Mouse (Mus musculus): ENCODE measurements at regions not wholly inside any gene's neighbourhood (a gene's known extent, or its start where the extent isn't known, plus 50 kb on each side); places are given as distances from the start of the nearest gene placed in this dataset.

DNA sequence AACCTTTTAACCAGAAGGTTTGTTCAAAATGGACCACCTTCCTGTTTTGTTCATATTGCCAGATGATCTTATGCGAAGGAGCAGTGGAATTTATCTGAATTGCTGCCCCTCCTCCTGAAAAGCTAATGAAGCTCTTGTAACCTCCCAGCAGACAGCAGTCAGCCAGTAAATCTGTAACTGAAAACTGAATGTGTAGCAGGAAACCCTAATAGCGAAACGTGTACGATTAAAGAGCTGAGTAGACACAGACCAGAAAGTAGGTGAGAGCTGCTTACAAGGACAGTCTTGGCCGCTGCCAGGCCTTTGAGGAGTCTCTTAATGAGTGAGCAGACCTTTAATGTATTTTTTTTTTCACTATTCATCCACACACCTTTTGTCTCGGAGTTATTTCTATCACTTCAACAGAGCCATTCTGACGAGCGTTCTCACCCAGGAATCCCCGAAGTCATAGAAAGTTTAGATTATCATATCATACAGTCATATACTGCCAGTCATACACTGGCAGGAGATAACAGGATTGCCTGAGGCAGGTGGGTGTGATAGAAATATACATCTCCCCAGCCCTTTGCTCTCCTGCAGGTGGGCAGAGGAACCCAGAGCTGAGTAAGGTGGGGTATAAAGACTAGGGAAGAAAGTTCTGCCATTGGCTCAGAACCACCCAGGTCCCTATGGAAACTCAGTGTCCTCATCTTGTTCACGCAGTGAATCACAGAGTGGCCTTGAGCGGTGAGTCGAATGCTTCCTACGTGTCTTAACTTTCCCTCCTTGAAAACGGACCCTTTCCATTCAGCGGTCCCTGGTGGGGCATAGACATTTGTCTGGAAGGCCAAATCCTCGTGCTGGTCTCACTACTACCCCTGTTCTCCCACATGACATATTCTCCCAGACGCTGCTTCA is 72.4 kb upstream of the Prep start:
- DNase-seq (ENCODE audit: extremely low spot score in 1 of 2, low spot score in 2 of 2), result no peak
- Histone ChIP-seq H3K27ac (no peak overlapping the region), H3K4me3 (no peak overlapping the region)
- intact Hi-C loops (cut with DNase I), result loop anchor here (5.0 kb wide), 1 partner anchor 122 kb away; no protein-coding TSS in a partner anchor
- no peak for TF ChIP-seq CTCF (IDR thresholded peaks at IDR 0.05)

DNA sequence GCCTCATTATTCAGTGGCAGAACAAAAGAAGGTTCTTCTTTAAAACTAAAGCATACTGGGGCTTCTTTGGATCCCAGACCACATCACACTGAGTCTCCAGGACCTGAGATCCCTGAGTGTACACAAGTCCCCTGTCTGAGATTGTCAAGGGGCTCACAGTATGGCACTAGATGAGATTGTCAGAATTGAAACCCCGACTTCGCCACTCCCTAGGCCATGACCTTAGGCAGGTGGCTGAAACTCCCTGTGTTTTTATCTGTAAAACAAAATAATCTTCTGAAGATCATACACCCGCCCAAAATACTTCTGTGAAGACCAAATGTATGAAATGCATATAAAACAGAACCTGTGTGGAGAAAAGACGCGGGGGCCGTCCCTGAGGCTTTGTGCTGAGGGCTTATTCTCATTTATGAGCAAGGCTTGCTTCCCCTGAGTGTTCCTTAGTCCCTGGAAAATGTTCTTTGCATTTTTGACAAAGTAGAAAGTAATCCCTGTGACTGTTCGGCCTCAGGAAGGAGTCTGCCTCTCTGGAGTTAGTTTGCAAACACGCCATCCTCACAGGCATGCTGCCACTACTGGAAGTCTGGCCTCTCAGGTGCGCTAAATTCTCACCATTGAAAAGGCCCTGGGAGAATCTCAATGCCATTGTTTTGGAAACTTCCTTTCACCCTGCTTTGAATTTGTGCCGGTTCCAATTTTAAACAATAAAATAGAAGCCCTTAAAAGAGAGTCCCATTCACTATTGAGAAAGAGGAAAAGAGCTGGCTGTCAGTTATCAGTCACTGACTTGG is 73.3 kb upstream of the Prep start:
- no peak for TF ChIP-seq CTCF (IDR thresholded peaks at IDR 0.05)
- intact Hi-C loops (cut with DNase I), result no loop called here
- DNase-seq (ENCODE audit: extremely low spot score in 1 of 2, low spot score in 2 of 2), result no peak
- Histone ChIP-seq H3K4me3 (no peak overlapping the region), H3K27ac (no peak overlapping the region)

DNA sequence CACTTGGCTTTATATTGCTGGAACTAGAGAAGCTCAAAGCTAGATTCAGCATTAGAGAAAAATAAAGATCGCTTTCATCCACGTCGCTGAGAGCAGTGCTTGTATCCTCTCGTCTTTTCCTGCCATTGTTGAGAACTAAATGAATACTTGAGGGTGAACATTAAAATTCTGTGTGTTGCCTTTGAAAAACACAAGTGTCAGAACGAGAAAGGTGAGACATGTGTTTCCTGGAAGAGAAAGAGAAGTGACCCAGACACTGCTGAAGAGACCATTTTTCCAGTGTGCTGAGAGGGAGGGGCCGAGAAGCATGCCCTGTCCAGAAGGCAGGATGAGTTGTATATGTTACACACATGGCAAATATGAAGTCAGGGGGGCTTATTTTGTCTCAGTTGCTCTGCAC is 77.5 kb upstream of the Prep start:
- Histone ChIP-seq H3K27ac (no peak overlapping the region), H3K4me3 (no peak overlapping the region)
- no peak for TF ChIP-seq CTCF (IDR thresholded peaks at IDR 0.05)
- DNase-seq (ENCODE audit: extremely low spot score in 1 of 2, low spot score in 2 of 2), result no peak
- intact Hi-C loops (cut with DNase I), result no loop called here

DNA sequence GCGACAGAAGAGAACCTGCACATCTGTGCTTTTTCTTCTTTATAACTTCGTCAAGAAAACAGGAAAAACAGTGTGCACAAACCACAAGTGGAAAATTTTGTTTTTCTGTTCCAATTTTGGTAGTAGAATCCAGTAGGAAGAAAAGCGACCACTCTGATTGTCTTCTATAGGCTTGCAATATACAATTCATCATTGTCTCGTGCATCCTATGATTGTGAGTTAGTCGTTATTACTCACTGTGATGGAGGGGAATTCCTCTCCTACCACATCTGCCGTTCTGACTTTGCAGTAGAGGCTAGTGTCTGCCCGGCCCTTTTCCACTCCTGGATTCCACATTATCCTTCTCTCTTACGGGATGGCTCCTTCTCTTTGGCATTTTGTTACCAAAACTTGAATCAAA is 78.2 kb upstream of the Prep start:
- intact Hi-C loops (cut with DNase I), result no loop called here
- Histone ChIP-seq H3K27ac (no peak overlapping the region), H3K4me3 (no peak overlapping the region)
- DNase-seq (ENCODE audit: extremely low spot score in 1 of 2, low spot score in 2 of 2), result no peak
- no peak for TF ChIP-seq CTCF (IDR thresholded peaks at IDR 0.05)

DNA sequence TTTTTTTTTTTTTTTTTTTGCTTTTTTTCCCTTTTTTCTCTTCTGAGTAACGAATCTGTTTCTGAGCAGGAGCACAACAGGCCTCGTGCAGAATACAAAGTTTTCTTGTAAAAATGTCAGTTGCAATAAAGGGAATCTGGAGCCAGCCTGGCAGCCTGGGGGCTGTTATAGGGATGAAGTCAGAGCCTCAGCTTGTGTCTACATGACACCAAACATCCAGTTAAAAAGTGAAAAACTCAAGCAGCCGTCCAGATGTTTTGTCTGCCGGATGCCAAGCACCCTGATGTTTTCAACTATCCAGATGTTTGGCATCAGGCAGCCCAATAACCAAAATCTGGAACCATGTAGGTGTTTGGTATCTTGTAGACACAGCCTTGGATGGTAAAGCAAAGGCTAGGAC is 79.4 kb upstream of the Prep start:
- Histone ChIP-seq H3K27ac (no peak overlapping the region), H3K4me3 (no peak overlapping the region)
- TF ChIP-seq CTCF (IDR thresholded peaks at IDR 0.05), result no peak
- DNase-seq (ENCODE audit: extremely low spot score in 1 of 2, low spot score in 2 of 2), result no peak
- intact Hi-C loops (cut with DNase I), result no loop called here

DNA sequence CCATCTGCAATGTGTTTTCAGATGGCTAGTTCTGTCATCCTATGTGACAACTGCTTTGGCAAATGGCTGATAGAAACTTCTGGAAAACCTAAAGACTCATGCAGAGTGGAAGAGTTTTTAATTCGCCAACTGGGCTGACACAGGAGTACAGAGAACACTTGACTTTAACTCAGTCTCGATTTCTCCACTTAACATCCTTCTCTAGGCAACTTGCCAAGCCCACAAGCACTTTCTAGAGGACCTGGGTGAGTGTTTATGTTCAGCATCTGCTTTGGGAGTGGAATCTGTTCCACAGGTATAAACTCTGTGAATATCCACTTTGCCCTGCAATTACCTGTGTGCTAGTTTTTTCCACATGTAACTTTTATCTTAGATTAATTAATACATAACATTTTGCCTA is 85.1 kb upstream of the Prep start:
- Histone ChIP-seq H3K27ac (no peak overlapping the region), H3K4me3 (no peak overlapping the region)
- intact Hi-C loops (cut with DNase I), result no loop called here
- no peak for TF ChIP-seq CTCF (IDR thresholded peaks at IDR 0.05)
- no peak for DNase-seq (ENCODE audit: extremely low spot score in 1 of 2, low spot score in 2 of 2)

DNA sequence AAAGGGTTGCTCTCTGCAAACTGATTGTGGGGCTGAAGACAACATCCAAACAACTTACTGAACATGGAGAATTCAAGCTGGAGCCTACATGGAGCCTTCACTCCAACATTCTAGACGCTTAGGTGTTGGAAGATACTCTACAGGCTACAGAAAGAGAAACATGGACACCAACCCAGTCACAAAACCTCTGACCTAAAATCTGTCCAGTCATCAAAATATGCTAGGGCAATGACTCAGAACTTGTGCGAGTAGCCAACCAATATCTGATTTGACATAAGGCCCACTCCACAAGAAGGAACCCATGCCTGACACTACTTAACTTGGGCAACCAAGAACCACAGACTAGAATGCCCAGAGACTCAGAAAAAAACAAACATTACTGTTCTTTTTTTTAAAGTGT is 90.2 kb upstream of the Prep start:
- no peak for DNase-seq (ENCODE audit: extremely low spot score in 1 of 2, low spot score in 2 of 2)
- Histone ChIP-seq H3K27ac (no peak overlapping the region), H3K4me3 (no peak overlapping the region)
- TF ChIP-seq CTCF (IDR thresholded peaks at IDR 0.05), result no peak
- intact Hi-C loops (cut with DNase I), result no loop called here

DNA sequence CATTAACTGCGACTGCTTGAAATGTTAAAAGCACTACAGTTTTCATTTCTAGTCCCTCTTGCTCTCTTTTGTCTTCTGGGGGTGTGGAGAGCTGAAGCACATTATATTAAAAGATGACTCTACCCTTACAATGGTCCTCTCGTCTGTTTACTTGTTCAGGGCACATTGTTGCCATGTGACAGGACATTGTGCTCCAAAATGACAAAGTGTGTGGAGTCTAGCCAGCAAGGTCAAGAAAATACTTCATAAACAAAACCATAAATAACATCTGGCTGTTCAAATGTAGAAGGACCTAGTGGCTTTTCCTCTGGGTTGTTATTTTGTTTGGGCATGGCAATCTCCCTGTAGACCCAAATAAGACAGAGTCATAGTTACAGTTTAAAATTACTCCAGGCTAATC is 95.1 kb upstream of the Prep start:
- TF ChIP-seq CTCF (IDR thresholded peaks at IDR 0.05), result no peak
- H3K4me3 ChIP-seq, result no peak overlapping the region

DNA sequence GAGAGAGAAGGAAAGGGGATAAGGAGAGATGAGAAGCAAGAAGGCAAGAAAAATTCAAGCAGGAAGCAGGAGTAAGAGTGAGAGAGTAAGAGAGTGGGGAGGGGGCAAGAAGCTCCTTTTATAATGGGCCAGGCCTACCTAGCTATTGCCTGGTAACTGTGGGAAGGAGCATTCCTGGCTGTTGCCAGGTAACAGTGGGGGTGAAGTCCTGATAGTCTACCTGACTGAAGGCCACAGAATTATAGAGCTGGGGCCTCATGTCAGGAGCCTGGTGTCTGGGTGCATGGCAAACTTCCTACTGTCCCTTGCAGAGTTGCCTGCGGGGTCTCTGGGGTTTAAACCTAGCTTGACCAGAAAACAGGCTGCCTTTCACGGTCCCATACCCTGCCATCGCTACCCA is 107.0 kb upstream of the Prep start:
- TF ChIP-seq CTCF (IDR thresholded peaks at IDR 0.05), result no peak
- no peak for DNase-seq (ENCODE audit: extremely low spot score in 1 of 2, low spot score in 2 of 2)
- intact Hi-C loops (cut with DNase I), result no loop called here
- Histone ChIP-seq H3K4me3 (no peak overlapping the region), H3K27ac (no peak overlapping the region)

More for the DNA sequence above, 95.1 kb upstream of the Prep start:
- intact Hi-C loops (cut with DNase I), result no loop called here
- H3K27ac ChIP-seq, result no peak overlapping the region
- DNase-seq (ENCODE audit: extremely low spot score in 1 of 2, low spot score in 2 of 2), result no peak

DNA sequence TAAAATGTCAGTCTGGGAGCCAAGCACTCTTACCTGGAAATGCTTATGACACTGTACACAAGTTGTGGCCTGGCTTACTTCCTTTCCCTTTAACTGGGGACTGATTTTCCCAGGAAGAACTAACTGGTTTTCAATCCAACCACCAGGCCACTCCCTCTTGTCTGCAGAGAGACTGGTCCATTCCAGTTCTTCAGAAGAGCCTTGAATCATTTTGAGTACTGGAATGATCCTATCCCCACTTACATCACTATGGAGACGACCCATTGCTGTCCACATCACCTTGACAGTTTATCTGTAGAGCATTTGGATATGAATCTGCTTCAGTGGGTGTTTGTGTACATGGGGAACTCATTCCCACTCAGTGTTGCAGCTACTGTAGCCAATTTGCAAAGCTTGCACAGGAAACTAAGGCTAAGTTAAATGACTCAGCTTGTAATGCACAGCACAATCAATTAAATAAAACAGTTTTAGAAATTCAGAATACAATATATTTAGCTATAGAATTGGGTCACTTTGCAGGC is 121.7 kb upstream of the Prep start:
- no peak for DNase-seq (ENCODE audit: extremely low spot score in 1 of 2, low spot score in 2 of 2)
- no peak overlapping the region for H3K4me3 ChIP-seq
- H3K27ac ChIP-seq, result no peak overlapping the region
- TF ChIP-seq CTCF (IDR thresholded peaks at IDR 0.05), result no peak
- intact Hi-C loops (cut with DNase I), result no loop called here

DNA sequence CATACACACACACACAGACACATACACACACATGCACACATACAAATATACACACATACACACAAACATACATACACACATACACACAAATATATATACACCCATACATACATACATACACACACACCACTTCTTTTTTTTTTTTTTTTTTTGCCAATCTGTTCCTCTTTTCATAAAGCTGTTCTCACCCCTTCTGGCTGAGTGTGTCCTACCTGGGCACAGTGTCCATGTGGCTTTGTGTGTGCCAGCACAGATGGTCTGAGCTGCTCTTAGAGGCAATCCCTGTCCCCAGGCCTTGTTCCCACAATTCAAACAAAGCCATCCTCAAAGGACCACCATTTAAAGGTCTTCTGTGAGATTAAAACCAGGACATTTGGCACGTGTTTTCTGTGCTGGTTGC is 127.6 kb upstream of the Prep start:
- Histone ChIP-seq H3K27ac (no peak overlapping the region), H3K4me3 (no peak overlapping the region)
- intact Hi-C loops (cut with DNase I), result no loop called here
- no peak for DNase-seq (ENCODE audit: extremely low spot score in 1 of 2, low spot score in 2 of 2)
- no peak for TF ChIP-seq CTCF (IDR thresholded peaks at IDR 0.05)

DNA sequence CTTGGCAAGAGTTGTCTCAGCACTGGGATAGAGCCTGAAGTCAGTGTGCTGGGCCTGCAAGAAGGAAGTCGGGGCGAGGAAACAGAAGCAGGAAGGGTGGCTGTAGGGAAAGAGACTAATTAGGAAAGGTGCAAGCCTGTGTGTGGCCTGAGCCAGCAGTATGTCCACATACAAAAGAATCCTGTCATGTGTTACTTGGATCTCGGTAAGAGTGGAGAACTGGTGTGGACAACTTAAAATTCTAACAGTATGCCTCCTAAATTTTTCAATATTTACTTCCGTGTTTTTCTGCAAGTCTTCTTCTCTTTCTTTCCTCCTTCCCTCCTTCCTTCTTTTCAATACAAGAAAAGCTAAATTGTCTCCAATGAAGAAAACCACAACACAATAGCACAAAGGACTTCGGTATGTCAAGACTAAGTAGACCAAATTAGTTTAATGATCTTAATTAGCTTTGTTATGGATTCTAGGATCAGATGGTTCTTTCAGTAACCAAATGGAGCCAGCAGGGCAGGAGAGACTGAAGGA is 130.0 kb upstream of the Prep start:
- intact Hi-C loops (cut with DNase I), result no loop called here
- no peak for DNase-seq (ENCODE audit: extremely low spot score in 1 of 2, low spot score in 2 of 2)
- no peak for TF ChIP-seq CTCF (IDR thresholded peaks at IDR 0.05)

More for the DNA sequence above, 130.0 kb upstream of the Prep start:
- Histone ChIP-seq H3K27ac (no peak overlapping the region), H3K4me3 (no peak overlapping the region)

Measured in left cerebral cortex, adult 2 months (tissue).